Mouse (Mus musculus) v-Abl transformed pro-B cells (cell line): ENCODE data around the gene Ltbp1.

Source experiments
- in situ Hi-C, 2 experiments: fragments of 400-800 bp; cut with MboI; formaldehyde crosslinking; loops; one replicate each; pipeline ENCODE4 v1.15.1; 2025; ENCODE audit not compliant: unreplicated experiment in 2 of 2

Gene Ltbp1

GRCm38 (mm10) chr17:75005281-75005684 lies at the start of gene Ltbp1:
Gene Ltbp1, plus strand, starts transcription at chr17:75005568.
- in situ Hi-C loops: loop anchor here (25.0 kb wide), 2 partner anchors 268 to 668 kb away; partner anchors contain the start of gene Spast (in 2 of the 2)

GRCm38 (mm10) chr17:74959481-74960245 lies 45.7 kb upstream of the Ltbp1 start:
- in situ Hi-C loops: no loop called here

DNA sequence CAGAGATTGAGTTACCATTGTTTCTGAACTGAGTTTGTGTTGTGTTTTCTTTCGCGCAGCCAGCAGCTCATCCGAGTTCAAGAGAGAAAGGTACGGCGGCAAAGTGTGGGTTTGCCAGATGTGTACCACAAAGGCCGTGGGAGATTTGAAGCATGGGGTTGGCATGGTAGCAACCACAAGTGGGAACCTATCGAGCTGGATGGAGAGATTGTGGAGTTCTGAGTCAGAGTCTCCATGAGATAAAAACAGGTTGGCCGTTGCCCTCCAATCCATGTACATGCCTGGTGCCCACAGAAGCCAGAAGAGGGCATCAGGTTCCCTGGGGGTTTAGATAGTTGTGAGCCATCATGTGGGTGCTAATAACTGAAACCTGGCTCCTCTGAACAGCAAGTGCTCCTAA lies 42.1 kb upstream of the Ltbp1 start:
- in situ Hi-C loops: no loop called here

DNA sequence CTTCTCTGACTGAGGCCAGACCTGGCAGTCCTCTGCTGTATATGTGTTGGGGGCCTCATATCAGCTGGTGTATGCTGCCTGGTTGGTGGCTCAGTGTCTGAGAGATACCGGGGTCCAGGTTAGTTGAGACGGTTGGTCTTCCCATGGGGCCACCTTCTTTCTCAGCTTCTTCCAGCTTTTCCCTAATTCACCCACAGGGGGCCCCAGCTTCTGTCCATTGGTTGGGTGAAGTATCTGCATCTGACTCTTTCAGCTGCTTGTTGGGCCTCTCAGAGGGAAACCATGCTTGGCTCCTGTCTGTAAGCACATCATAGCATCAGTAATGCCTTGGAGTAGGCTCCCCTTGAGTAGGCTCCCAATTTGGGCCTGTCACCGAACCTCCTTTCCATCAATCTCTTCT lies 41.5 kb upstream of the Ltbp1 start:
- in situ Hi-C loops: no loop called here

DNA sequence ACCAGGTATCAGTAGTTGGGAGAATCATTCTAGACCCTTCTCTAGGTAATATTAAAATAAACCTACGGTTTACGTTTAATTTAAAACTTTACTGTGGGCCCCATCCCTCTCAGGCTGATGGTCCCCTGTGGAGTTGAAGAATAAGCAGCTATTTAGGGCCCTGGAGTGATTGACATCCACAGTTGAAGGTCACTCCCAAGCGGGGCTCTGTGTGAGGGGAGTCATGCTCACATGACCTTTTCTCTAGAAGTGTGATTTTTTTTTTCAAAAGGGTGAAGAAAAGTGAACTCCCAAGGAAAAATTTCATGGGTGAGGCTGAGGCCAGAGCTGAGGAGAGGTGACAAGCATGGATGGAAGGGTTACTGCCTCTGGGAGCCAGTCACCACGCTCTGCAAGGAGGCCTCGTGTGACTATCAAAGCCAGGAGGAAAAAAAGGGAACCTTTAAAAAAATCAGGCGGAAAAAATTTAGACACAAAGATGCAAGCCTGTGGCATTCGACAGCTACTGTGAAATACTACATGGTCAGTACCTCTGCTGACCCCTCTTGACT lies 38.0 kb upstream of the Ltbp1 start:
- in situ Hi-C loops: no loop called here

DNA sequence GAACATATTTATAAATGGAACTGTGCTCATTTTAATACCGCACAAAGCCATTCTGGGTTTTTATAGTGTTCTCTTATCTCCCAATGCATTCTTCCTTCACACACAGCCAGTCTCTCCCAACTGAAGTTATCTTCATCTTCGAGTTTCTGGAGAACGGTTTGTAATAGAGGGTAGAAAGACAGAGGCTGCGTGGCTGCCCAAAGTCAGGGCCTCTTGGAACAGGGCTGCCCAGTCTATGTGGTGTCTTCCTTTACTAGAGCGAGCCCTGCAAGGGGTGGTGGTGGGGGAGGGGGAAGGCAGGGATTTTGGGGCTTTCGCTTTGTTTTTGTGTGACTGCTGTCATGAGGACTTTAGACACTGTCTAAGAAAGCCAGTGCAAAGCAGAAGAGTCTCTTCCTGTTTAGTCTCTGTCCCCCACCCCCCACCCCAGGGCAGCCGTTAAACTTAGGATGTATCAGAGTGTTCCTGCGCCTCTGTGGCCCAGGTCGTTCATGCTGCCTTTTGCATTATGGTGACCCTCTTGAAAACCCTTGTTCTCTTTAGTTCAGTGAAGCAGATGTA lies 37.1 kb upstream of the Ltbp1 start:
- in situ Hi-C loops: no loop called here

DNA sequence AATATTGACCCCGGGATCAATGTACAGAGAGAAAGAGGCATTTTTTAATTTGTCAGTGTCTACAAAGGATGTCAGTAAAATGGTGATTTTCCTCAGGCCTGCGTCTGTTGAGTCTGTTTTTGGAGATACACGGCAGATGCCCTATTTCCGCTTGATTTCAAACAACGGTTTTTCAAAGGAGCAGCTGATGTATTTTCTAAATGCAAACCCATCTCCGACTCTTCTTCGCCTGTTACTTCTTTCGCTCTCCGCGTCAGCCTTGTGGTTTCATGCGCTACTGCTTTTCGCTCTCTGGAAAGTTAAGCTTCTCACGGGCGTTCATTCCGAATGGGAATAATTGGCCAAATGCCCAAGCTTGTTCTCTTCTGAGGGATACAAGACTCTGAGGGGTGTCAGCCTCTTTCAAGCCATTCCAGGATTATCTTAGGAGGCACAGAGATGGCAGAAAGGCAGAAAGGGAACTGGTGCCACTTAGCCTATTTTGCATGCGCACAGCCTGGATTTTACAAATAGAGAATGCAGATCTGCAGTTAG lies 36.6 kb upstream of the Ltbp1 start:
- in situ Hi-C loops: no loop called here

DNA sequence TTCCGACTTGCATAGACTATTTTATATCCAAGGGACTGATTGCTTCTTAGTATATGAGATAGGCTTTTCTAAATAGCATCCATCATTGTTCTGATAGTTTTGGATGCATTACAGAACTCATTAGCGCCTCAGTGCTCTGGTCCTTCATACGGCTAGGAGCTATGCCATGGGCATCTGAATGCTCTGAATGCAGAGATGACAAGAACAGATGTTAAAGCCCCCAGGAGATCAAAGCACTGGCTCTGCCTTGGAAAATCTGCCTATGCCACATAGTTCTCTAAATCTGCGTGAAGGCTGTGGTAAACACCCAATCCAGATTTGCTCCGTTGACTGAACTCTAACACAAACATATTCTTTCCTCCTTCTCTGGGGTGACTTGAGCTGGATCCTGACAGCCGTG lies 30.2 kb upstream of the Ltbp1 start:
- in situ Hi-C loops: no loop called here

DNA sequence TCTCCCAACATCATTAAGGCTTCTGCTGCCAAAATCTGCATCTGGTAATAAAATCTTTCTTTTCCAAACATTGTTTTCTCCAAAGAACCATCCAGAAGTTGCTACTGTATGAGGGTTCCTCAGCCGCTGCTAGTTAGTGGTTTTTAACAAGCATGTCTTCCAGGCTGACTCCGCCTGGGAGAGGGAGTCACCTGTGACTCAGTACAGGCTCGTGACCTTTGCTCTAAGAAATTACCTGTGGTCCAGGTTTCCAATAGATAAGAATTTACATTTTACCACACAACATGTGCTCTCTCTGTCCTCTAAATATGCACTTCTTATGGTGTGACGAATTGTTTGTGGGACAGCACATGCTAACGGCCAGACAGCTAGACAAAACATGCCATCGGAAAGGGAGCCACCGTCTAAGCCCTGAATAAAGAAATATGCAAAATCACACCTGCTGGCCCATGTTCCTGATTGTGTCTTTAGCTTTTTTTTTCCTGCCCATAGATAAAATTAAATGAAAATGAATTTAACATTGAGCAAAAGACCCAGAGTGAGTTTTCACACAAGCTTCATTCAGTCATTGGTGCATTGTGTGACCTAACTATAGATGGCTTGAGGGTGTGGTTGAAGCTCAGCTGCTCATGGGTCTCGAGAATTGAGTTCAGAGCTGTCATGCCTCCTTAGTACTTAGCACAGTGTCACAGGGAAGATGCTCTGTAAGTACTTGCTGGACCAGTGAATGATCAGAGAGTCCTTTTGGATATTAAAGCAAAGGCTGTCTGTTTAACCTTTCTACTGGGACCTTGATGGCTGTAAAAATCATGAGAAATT lies 29.0 kb upstream of the Ltbp1 start:
- in situ Hi-C loops: no loop called here

- in situ Hi-C loops: no loop called here
Measured at GRCm38 (mm10) chr17:74979767-74980166, 25.6 kb upstream of the Ltbp1 start.

GRCm38 (mm10) chr17:74981703-74982102 lies 23.7 kb upstream of the Ltbp1 start:
- in situ Hi-C loops: no loop called here

- in situ Hi-C loops: no loop called here
Measured at GRCm38 (mm10) chr17:74982880-74983279, 22.5 kb upstream of the Ltbp1 start.

DNA sequence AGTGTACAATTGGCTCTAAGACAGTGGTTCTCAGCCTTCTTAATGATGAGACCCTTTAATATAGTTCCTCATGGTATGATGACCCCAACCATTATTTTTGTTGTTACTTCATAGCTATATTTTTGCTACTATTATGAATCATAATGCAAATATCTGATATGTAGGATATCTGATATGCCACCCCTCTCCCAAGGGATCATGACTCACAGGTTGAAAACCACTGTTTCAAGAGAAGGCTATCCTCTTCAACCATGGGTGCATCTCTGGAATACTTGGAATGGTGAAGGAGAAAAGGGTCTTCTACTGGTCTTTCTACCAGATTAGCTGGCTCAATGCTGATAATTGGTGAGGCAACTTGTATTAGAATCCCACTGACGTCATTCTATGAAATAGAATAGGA lies 21.3 kb upstream of the Ltbp1 start:
- in situ Hi-C loops: no loop called here

GRCm38 (mm10) chr17:74984681-74985080 lies 20.7 kb upstream of the Ltbp1 start:
- in situ Hi-C loops: no loop called here

GRCm38 (mm10) chr17:74987067-74987466 lies 18.3 kb upstream of the Ltbp1 start:
- in situ Hi-C loops: no loop called here

- in situ Hi-C loops: no loop called here
Measured at GRCm38 (mm10) chr17:74989691-74990090, 15.7 kb upstream of the Ltbp1 start.

DNA sequence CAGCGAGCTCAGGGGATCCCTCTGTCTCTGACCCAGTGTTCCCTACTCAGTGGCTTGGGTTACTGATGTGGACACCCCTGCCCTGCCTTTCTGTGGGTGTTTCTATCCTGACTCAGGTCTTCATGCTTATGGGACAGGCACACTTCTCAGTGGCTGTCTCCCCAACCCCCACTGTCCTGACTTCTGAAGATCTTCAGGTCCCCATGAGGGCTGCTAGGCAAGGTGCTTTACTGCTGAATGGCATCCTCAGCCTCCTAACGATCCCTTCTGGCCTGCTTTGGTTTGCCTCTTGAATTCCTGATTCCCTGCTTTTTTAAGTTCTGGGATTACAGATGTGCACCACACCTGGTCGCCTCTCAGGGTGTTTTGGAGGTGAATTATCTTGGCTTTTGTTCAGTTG lies 14.8 kb upstream of the Ltbp1 start:
- in situ Hi-C loops: no loop called here

- in situ Hi-C loops: no loop called here
Measured at GRCm38 (mm10) chr17:74993726-74994581, 11.4 kb upstream of the Ltbp1 start.

DNA sequence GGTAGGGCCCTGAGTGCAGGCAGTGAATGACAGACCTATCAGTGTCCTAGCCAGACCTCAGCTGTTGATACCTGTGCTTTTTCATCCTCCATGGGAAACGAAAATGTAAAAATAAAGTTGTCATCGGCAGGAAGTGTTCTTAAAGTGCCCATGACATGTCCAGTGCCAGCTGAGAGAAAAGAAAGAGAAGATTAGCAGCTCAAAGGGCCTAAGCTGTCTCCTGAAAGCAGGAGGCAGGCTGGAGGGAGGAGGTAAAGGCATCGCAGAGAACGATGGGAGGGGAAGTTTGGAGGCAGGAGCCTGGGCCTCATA lies 10.8 kb upstream of the Ltbp1 start:
- in situ Hi-C loops: no loop called here

DNA sequence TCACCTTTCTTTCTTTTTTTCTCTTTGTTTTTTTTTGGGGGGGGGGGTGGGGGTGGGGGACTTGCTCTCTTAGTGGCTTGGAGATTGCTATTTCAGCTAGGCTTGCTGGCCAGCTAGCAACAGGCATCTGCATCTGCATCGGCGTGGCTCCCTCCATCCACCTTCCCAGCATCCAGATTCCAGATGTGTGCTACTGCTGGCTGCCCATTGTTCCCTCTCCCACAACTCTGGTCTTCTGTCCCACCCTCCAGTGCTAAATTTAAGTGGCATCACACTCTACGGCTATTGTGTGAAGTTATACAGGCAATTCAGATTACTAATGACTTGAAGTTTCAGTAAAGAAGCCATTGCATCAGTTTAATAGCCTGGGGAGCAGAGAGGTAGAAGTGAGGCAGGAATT lies 10.1 kb upstream of the Ltbp1 start:
- in situ Hi-C loops: no loop called here
